Mouse (Mus musculus): ENCODE results near the gene F2rl1. TPM values are rescaled to one million over a fixed set of nuclear protein-coding genes. Genes with fewer than 3 reads are reported as not detected.

F2rl1 gene
- not detected in 2 replicates for polyA plus RNA-seq (2015; fragmentation: Nextera tagmentation; extraction: Ambion mirVana)

- H3K36me3 ChIP-seq = no peaks in the 10 kb centered on the region
- H3K27me3 ChIP-seq = peaks cover 38% of the 10 kb centered on the region
- ATAC-seq (ENCODE audit: low FRiP score, low read depth) = peak; percentile 37
- no peak within 1 kb of the TSS for H3K27ac ChIP-seq (replicated peaks)
- H3K4me2 ChIP-seq = peak within 1 kb of the TSS; percentile 71
- H3K4me3 ChIP-seq = peak within 1 kb of the TSS; percentile 35
- H3K4me1 ChIP-seq (replicated peaks) = peaks cover 15% of the 10 kb centered on the region
- WGBS = 1% methylated on average over 54 of the region's 54 CpGs
- no peaks in the 10 kb centered on the region for H3K9me3 ChIP-seq
- H3K9ac ChIP-seq = no peak within 1 kb of the TSS
These were observed at the start of gene F2rl1 for GRCm38 (mm10) chr13:95524674-95525491. Gene F2rl1 (minus strand): TSS chr13:95525227.

GRCm38 (mm10) chr13:95570877-95571276, 45.9 kb upstream of the F2rl1 start:
- no peak for ATAC-seq (ENCODE audit: low FRiP score, low read depth)
- 98% methylated on average over 4 of the region's 4 CpGs for WGBS
- Histone ChIP-seq H3K27me3 (no peaks in the 10 kb centered on the region), H3K4me1 (replicated peaks) (no peaks in the 10 kb centered on the region), H3K27ac (replicated peaks) (no peak overlapping the region), H3K9me3 (no peaks in the 10 kb centered on the region), H3K4me2 (no peak overlapping the region), H3K4me3 (no peak overlapping the region), H3K36me3 (no peaks in the 10 kb centered on the region), H3K9ac (no peak overlapping the region)

DNA sequence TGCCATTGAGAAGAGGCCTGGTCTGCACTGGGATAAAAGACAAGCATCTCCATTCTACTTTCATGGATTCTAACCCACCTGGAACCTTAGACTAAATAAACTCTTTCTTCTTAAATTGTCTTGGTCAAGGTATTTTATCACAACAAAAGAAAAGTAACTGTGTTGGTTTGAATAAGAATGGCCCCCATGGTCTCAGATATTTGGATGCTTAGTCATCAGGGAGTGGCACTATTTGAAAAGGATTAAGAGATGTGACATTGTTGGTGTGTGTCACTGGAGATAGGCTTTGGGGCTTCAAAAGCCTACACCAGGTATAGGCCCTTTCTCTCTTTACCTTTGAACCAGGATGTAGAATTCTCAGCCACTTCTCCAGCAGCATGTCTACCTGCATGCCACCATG, 44.3 kb upstream of the F2rl1 start:
- no peak overlapping the region for H3K27ac ChIP-seq (replicated peaks)
- H3K9ac ChIP-seq = no peak overlapping the region
- no peaks in the 10 kb centered on the region for H3K27me3 ChIP-seq
- no peak overlapping the region for H3K4me3 ChIP-seq
- no peak overlapping the region for H3K4me2 ChIP-seq
- no peaks in the 10 kb centered on the region for H3K36me3 ChIP-seq
- no peak for ATAC-seq (ENCODE audit: low FRiP score, low read depth)
- no peaks in the 10 kb centered on the region for H3K4me1 ChIP-seq (replicated peaks)
- H3K9me3 ChIP-seq = no peaks in the 10 kb centered on the region

DNA sequence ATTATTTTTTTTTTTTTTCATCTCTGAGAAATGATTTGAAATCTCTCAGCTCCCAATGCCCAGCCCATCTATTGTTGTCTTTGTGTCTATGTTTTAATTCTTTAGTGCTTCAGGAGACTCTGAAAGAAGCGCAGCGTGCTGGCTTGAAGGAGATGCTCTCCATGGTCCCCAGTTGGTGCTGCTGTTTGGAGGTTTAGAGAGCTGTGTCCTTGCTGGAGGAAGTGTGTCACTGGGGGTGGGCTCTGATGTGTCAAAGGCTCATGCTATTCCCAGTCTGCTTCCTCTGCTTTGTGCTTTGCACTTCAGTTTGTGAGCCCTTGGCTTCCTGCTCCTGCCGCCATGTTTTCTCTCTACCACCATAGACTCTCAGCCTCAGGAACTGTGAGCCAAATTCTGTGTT, 43.3 kb upstream of the F2rl1 start:
- H3K4me1 ChIP-seq (replicated peaks) = no peaks in the 10 kb centered on the region
- no peak overlapping the region for H3K9ac ChIP-seq
- H3K27me3 ChIP-seq = no peaks in the 10 kb centered on the region
- no peaks in the 10 kb centered on the region for H3K9me3 ChIP-seq
- WGBS = 98% methylated on average over 3 of the region's 3 CpGs
- ATAC-seq (ENCODE audit: low FRiP score, low read depth) = no peak
- H3K4me3 ChIP-seq = no peak overlapping the region
- H3K27ac ChIP-seq (replicated peaks) = no peak overlapping the region
- no peaks in the 10 kb centered on the region for H3K36me3 ChIP-seq
- no peak overlapping the region for H3K4me2 ChIP-seq

DNA sequence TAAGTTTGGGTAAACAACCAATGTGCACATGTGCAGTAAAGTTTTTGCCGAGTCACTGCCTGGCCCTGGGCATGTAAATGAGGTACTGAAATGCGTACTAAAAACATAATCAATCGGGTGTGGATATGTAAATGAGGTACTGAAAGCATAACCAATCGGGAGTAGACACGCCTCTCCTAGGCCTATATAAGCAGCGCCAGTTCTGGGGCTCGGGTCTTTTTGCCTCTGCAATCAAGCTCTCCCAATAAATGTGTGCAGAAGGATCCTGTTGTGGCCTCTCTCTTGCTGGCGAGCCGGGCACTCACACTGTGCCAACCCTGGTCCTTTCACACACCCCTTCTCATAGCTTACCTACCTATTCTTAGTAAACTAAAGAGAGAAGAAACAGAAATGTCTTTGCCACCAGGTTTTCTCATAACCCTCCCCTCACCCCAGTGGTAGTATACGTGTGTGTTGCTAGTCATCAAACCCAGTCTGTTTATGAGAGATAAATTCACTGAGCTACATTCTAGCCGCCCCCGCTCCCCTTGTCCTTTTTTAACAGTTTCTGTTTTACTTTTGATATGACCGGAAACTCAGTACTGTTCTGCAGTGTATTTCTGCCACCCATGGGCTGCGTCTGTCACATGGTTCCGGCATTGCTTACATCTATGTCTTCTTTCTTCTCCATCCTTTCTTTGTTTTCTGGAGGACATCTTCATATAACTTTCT, 42.0 kb upstream of the F2rl1 start:
- H3K4me2 ChIP-seq = no peak overlapping the region
- 95% methylated on average over 15 of the region's 15 CpGs for WGBS
- no peaks in the 10 kb centered on the region for H3K9me3 ChIP-seq
- no peaks in the 10 kb centered on the region for H3K36me3 ChIP-seq
- no peak for ATAC-seq (ENCODE audit: low FRiP score, low read depth)
- no peak overlapping the region for H3K9ac ChIP-seq
- no peak overlapping the region for H3K27ac ChIP-seq (replicated peaks)
- H3K27me3 ChIP-seq = no peaks in the 10 kb centered on the region
- H3K4me1 ChIP-seq (replicated peaks) = no peaks in the 10 kb centered on the region
- H3K4me3 ChIP-seq = no peak overlapping the region

- Histone ChIP-seq H3K4me2 (no peak overlapping the region), H3K9me3 (no peaks in the 10 kb centered on the region), H3K27me3 (no peaks in the 10 kb centered on the region), H3K4me1 (replicated peaks) (no peaks in the 10 kb centered on the region), H3K27ac (replicated peaks) (no peak overlapping the region), H3K36me3 (no peaks in the 10 kb centered on the region), H3K9ac (no peak overlapping the region), H3K4me3 (no peak overlapping the region)
- ATAC-seq (ENCODE audit: low FRiP score, low read depth) = peak; percentile 89
- WGBS = 3% methylated on average over 3 of the region's 3 CpGs
These were observed 38.7 kb upstream of the F2rl1 start for GRCm38 (mm10) chr13:95563693-95564092.

- WGBS = 57% methylated on average over 10 of the region's 10 CpGs
- ATAC-seq (ENCODE audit: low FRiP score, low read depth) = no peak
- Histone ChIP-seq H3K9ac (no peak overlapping the region), H3K9me3 (no peaks in the 10 kb centered on the region), H3K4me2 (no peak overlapping the region), H3K27ac (replicated peaks) (no peak overlapping the region), H3K27me3 (no peaks in the 10 kb centered on the region), H3K36me3 (no peaks in the 10 kb centered on the region), H3K4me3 (no peak overlapping the region), H3K4me1 (replicated peaks) (no peaks in the 10 kb centered on the region)
These were observed 38.1 kb upstream of the F2rl1 start for GRCm38 (mm10) chr13:95563066-95563610.

GRCm38 (mm10) chr13:95557326-95557725, 32.3 kb upstream of the F2rl1 start:
- Histone ChIP-seq H3K4me2 (no peak overlapping the region), H3K4me1 (replicated peaks) (no peaks in the 10 kb centered on the region), H3K36me3 (no peaks in the 10 kb centered on the region), H3K27me3 (no peaks in the 10 kb centered on the region), H3K4me3 (no peak overlapping the region), H3K9ac (no peak overlapping the region), H3K27ac (replicated peaks) (no peak overlapping the region), H3K9me3 (no peaks in the 10 kb centered on the region)
- ATAC-seq (ENCODE audit: low FRiP score, low read depth) = no peak
- WGBS = 81% methylated on average over 7 of the region's 7 CpGs

DNA sequence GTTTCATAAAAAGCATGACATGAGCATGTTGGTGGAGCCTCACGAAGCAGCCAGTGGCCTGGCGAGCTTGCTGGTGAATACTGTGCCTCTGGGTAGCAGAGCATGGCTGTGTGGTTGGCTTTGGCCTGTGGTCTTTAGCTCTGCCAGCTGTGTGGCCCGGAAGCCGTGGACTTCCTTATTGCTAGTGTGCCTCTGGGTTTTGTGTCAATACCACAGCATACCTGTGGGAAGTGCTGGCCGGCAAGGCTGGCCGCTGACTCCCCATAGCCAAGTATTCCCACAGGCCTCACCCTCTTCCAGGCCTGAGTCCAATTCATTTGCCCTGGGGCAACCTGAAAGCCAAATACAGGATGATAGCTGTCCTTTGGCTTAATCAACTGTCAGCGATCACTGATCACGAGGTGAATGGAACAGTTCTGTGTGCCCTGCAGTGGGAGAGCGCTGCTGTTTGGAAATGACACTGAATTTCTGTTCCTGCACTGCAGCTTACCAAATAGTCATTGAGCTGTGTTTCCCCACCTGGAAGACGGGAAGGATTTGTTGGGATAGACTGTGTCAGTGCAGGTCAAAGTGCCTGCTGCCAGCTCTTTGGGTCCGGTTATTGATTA, 29.0 kb upstream of the F2rl1 start:
- Histone ChIP-seq H3K27ac (replicated peaks) (no peak overlapping the region), H3K4me3 (no peak overlapping the region), H3K36me3 (no peaks in the 10 kb centered on the region), H3K9ac (no peak overlapping the region), H3K27me3 (no peaks in the 10 kb centered on the region), H3K9me3 (no peaks in the 10 kb centered on the region), H3K4me2 (no peak overlapping the region), H3K4me1 (replicated peaks) (peaks cover 6% of the 10 kb centered on the region)
- WGBS = 81% methylated on average over 11 of the region's 11 CpGs
- no peak for ATAC-seq (ENCODE audit: low FRiP score, low read depth)

GRCm38 (mm10) chr13:95550636-95551370, 25.8 kb upstream of the F2rl1 start:
- H3K27me3 ChIP-seq = no peaks in the 10 kb centered on the region
- H3K4me1 ChIP-seq (replicated peaks) = peaks cover 32% of the 10 kb centered on the region
- H3K36me3 ChIP-seq = no peaks in the 10 kb centered on the region
- no peak overlapping the region for H3K4me2 ChIP-seq
- no peak overlapping the region for H3K27ac ChIP-seq (replicated peaks)
- 78% methylated on average over 2 of the region's 2 CpGs for WGBS
- no peak overlapping the region for H3K9ac ChIP-seq
- H3K4me3 ChIP-seq = no peak overlapping the region
- no peak for ATAC-seq (ENCODE audit: low FRiP score, low read depth)
- H3K9me3 ChIP-seq = no peaks in the 10 kb centered on the region

DNA sequence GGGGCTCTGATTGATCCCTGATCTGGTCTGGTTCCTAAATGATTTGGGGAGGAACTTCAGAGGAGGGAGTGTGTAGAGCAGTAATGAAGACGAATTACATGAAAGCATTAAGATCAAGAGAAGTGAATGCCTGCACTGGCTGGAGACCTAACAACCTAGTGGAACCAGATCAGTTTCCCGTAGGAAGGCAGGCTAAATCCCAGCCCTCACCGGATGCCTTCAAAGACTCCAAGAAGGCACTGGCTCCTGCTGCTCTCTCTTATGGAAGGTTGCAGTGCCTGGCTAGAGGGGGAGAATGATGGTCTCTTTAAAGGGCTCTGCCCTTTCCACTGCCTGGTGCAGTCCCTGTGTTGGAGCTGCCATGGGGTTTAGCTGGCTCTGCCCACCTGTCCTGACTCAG, 24.4 kb upstream of the F2rl1 start:
- WGBS = 14% methylated on average over 3 of the region's 3 CpGs
- Histone ChIP-seq H3K4me3 (no peak overlapping the region), H3K36me3 (no peaks in the 10 kb centered on the region), H3K27me3 (no peaks in the 10 kb centered on the region), H3K9me3 (no peaks in the 10 kb centered on the region), H3K27ac (replicated peaks) (peak overlapping the region; percentile 34; the same call in 1 of the 2 replicates), H3K4me1 (replicated peaks) (peaks cover 35% of the 10 kb centered on the region), H3K4me2 (peak overlapping the region; percentile 50; the same call in 1 of the 2 replicates), H3K9ac (no peak overlapping the region)
- ATAC-seq (ENCODE audit: low FRiP score, low read depth) = no peak

Data from hindbrain, embryonic 15.5 days (tissue).